Mouse (Mus musculus): ENCODE results near the gene Prr19. TPM values are rescaled to one million over a fixed set of nuclear protein-coding genes. Genes with fewer than 3 reads are reported as not detected.
A peak's percentile ranks its signal among the peaks of the same experiment; 100 is the strongest.

Prr19 gene
- polyA plus RNA-seq, 1 experiment from 2014 or later = 1.4 TPM

DNA sequence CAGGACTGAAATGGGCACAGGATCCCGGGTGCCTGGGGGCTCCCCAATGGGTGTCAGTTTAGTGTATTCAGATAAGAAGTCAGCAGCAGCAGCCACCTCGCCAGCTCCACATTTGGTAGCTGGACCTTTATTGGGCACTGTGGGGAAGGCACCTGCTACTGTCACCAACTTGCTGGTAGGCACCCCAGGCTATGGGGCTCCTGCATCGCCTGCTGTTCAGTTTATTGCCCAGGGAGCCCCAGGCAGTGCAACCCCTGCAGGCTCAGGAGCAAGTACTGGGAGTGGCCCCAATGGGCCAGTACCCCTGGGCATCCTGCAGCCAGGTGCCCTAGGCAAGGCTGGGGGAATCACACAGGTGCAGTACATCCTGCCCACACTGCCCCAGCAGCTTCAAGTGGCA, 12.5 kb upstream of the Prr19 start:
- no peak for DNase-seq (ENCODE audit: extremely low spot score, low spot score)
- Histone ChIP-seq H3K4me1 (peaks cover 37% of the 10 kb centered on the region), H3K27me3 (ENCODE audit: poor library complexity, severe bottlenecking) (no peaks in the 10 kb centered on the region), H3K9me3 (peaks cover 12% of the 10 kb centered on the region; the same call in 1 of the 2 replicates), H3K36me3 (replicated peaks) (peaks cover 95% of the 10 kb centered on the region), H3K27ac (no peak overlapping the region), H3K4me3 (no peak overlapping the region)
- 89% methylated on average over 3 of the region's 3 CpGs for WGBS

DNA sequence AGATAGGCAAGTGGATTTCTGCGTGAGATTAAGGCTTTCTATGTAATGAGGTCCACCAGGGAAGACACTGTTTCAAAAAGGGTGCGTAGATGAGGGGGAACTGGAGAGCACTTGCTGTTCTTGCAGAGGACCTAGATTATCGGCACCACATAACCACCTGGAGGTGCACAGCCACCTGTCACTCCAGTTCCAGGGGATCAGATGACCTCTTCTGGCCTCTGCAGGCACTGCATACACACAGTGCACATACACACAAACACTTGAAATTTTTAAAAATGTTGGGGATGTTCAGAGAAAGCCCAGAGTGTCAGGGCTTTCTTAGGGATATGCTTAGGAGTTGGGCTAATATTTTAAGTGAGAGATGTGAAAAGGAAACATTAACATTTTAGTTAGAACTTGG, 11.3 kb upstream of the Prr19 start:
- WGBS = 93% methylated on average over 3 of the region's 3 CpGs
- H3K27ac ChIP-seq = no peak overlapping the region
- DNase-seq (ENCODE audit: extremely low spot score, low spot score) = no peak
- peaks cover 25% of the 10 kb centered on the region for H3K4me1 ChIP-seq
- H3K36me3 ChIP-seq (replicated peaks) = peaks cover 100% of the 10 kb centered on the region
- no peaks in the 10 kb centered on the region for H3K27me3 ChIP-seq (ENCODE audit: poor library complexity, severe bottlenecking)
- peaks cover 12% of the 10 kb centered on the region; the same call in 1 of the 2 replicates for H3K9me3 ChIP-seq
- no peak overlapping the region for H3K4me3 ChIP-seq

DNA sequence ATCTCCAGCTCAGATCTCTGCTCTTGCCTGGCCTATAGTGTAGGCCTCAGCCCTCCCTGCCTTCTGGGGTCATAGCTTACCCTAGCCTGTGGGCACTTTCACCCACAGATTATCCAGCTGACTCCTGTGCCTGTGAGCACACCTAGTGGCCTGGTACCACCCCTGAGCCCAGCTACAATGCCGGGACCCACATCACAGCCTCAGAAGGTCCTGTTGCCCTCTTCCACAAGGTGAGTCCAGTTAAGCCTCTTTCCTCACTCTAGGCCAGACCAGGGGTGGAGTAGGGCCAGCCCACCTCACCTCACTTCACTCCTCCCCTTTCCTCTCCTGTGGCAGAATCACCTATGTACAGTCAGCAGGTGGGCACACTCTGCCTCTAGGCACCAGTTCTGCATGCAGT, 10.7 kb upstream of the Prr19 start:
- H3K9me3 ChIP-seq = peaks cover 12% of the 10 kb centered on the region; the same call in 1 of the 2 replicates
- 0 out of 2 replicates have a peak overlapping the region, but pooled peaks have one; percentile 0 for H3K4me3 ChIP-seq
- peaks cover 20% of the 10 kb centered on the region for H3K4me1 ChIP-seq
- no peaks in the 10 kb centered on the region for H3K27me3 ChIP-seq (ENCODE audit: poor library complexity, severe bottlenecking)
- H3K27ac ChIP-seq = 0 out of 2 replicates have a peak overlapping the region, but pooled peaks have one; percentile 8
- no peak for DNase-seq (ENCODE audit: extremely low spot score, low spot score)
- H3K36me3 ChIP-seq (replicated peaks) = peaks cover 100% of the 10 kb centered on the region
- 100% methylated on average over 1 of the region's 1 CpGs for WGBS

DNA sequence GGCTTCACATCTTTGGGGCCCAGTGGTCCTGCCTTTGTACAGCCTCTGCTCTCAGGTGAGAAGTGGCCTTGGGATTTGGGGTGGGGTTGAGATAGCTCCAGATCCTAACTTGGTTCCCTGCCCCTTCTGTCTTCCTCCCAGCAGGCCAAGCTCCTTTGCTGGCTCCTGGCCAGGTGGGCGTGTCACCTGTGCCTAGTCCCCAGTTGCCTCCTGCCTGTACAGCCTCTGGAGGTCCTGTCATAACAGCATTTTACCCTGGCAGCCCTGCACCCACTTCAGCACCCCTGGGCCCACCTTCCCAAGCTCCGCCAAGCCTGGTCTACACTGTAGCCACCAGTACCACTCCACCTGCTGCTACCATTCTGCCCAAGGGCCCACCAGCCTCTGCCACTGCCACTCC, 10.3 kb upstream of the Prr19 start:
- Histone ChIP-seq H3K27ac (0 out of 2 replicates have a peak overlapping the region, but pooled peaks have one; percentile 8), H3K36me3 (replicated peaks) (peaks cover 100% of the 10 kb centered on the region), H3K4me1 (peaks cover 18% of the 10 kb centered on the region), H3K9me3 (peaks cover 12% of the 10 kb centered on the region; the same call in 1 of the 2 replicates), H3K27me3 (ENCODE audit: poor library complexity, severe bottlenecking) (no peaks in the 10 kb centered on the region), H3K4me3 (0 out of 2 replicates have a peak overlapping the region, but pooled peaks have one; percentile 0)
- no peak for DNase-seq (ENCODE audit: extremely low spot score, low spot score)
- WGBS = 94% methylated on average over 2 of the region's 2 CpGs

DNA sequence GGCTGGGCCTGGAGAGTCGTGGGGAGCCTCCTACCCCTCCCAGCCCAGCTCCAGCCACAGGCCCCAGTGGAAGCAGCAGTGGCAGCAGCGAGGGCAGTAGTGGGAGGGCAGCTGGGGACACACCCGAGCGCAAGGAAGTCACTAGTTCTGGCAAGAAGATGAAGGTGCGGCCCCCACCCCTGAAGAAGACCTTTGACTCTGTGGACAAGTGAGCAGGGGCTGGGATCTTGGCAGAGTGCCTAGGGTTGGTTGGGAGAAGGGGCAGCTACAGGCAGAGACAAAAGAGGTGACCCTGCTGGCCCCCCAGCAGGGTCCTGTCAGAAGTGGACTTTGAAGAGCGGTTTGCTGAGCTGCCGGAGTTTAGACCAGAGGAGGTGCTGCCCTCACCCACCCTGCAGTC, 9.1 kb upstream of the Prr19 start:
- Histone ChIP-seq H3K27me3 (ENCODE audit: poor library complexity, severe bottlenecking) (no peaks in the 10 kb centered on the region), H3K9me3 (peaks cover 12% of the 10 kb centered on the region; the same call in 1 of the 2 replicates), H3K4me1 (peaks cover 30% of the 10 kb centered on the region), H3K36me3 (replicated peaks) (peaks cover 92% of the 10 kb centered on the region), H3K27ac (0 out of 2 replicates have a peak overlapping the region, but pooled peaks have one; percentile 1), H3K4me3 (no peak overlapping the region)
- DNase-seq (ENCODE audit: extremely low spot score, low spot score) = no peak
- WGBS = 86% methylated on average over 7 of the region's 7 CpGs

DNA sequence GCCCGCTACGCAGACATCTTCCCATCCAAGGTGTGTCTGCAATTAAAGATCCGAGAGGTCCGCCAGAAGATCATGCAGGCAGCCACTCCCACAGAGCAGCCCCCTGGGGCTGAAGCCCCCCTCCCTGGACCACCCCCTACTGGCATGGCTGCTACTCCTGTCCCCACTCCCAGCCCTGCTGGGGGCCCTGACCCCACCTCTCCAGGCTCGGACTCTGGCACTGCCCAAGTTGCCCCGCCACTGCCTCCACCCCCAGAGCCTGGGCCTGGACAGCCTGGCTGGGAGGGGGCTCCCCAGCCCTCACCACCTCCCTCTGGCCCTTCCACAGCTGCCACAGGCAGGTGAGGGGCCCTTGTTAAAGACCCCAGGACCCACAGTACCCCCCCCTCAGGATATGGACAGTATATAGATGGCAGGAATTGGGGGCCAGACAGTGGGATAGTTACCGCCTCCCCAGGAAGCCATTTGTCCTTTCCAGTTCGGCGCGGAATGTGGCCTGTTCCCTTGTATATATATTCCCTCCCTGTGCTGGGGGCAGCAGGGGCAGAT, 7.9 kb upstream of the Prr19 start:
- WGBS = 86% methylated on average over 10 of the region's 10 CpGs
- no peak overlapping the region for H3K4me3 ChIP-seq
- H3K27ac ChIP-seq = no peak overlapping the region
- peaks cover 12% of the 10 kb centered on the region; the same call in 1 of the 2 replicates for H3K9me3 ChIP-seq
- no peak for DNase-seq (ENCODE audit: extremely low spot score, low spot score)
- no peaks in the 10 kb centered on the region for H3K27me3 ChIP-seq (ENCODE audit: poor library complexity, severe bottlenecking)
- H3K4me1 ChIP-seq = peaks cover 38% of the 10 kb centered on the region
- peaks cover 81% of the 10 kb centered on the region for H3K36me3 ChIP-seq (replicated peaks)

DNA sequence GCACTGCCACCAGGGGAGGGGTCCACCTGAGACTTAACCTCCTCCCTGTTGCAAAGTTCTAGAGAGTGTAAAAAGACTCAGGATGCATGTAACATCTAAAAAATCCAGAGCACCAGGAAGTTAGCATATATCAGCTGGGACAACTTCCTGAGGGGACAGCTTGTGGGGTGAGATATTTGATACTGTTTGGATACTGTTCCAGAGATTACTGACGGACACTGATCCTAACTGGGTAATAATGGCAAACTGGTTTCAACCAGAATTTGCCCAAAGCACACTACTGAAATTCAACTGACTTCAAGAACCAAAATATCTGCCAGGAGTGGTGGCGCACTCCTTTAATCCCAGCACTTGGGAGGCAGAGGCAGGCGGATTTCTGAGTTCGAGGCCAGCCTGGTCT, 6.7 kb upstream of the Prr19 start:
- Histone ChIP-seq H3K27ac (no peak overlapping the region), H3K36me3 (replicated peaks) (peaks cover 68% of the 10 kb centered on the region), H3K9me3 (peaks cover 5% of the 10 kb centered on the region; the same call in 1 of the 2 replicates), H3K4me3 (no peak overlapping the region), H3K4me1 (peaks cover 43% of the 10 kb centered on the region), H3K27me3 (ENCODE audit: poor library complexity, severe bottlenecking) (no peaks in the 10 kb centered on the region)
- WGBS = 93% methylated on average over 4 of the region's 4 CpGs
- DNase-seq (ENCODE audit: extremely low spot score, low spot score) = no peak

DNA sequence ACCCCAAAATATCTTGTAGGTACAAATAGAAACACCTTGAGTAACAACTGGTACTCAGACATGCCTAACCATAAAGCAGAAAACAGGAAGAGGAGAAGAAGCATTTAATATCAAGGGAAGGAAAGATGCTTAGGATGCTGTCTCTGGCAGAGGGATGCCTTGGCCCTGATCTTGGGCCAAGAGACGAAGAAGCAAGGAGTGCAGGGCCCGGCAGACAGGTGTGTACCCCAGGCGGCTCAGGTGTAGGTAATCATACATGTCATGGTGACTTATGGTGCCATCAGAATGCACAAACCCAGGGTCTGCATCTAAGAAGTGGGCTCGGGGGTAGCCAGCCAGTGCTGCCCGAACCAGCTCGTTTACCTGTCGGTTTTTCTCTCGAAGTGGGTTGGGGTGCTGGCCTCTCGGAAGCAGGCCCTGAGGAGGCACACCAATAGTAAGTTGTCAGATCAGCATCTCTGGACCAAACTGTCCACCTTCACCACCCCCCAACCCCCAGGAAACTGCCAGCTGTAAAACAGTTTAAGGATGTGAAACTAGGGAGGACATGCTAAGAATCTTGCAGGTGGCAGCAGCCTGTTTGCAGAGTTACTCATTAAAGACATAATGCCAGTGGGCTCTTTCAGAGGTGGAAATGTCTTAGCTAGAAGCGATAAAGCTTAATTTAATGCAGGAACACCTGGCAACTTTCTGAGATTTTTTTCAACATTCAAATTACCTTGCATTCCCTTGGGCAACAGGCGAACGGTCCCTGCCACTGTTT, 6.1 kb upstream of the Prr19 start:
- no peak for DNase-seq (ENCODE audit: extremely low spot score, low spot score)
- H3K9me3 ChIP-seq = no peaks in the 10 kb centered on the region
- H3K27ac ChIP-seq = no peak overlapping the region
- no peaks in the 10 kb centered on the region for H3K27me3 ChIP-seq (ENCODE audit: poor library complexity, severe bottlenecking)
- peaks cover 43% of the 10 kb centered on the region for H3K4me1 ChIP-seq
- no peak overlapping the region; the same call in 1 of the 2 replicates for H3K4me3 ChIP-seq
- WGBS = 91% methylated on average over 12 of the region's 12 CpGs
- H3K36me3 ChIP-seq (replicated peaks) = peaks cover 62% of the 10 kb centered on the region

DNA sequence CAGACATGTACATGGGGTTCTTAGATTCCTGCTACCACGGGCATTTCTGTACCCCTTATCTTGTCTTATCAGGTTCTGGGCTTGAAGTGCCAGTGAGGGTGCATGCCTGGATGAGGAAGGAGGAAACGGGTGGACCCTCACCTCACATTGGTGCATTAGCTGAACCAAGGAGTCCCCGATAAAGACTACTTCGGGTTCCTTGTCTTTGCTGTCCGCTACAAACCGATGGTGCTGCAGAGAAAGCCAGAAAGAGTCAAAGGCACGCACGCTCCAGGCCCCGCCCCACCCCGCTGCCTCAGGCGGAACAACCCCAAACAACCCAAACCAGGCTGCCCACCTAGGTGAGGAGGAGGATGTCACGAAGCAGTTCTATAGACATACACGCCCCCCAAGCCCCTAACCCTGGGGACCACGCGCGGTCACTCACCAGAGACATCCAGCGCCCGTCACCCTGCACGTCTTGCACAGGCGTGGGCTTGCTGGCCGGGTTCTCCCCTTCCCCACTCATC, 4.2 kb upstream of the Prr19 start:
- Histone ChIP-seq H3K4me3 (peak overlapping the region; percentile 96), H3K9me3 (0 out of 2 replicates have a peak, but pooled peaks cover 4% of the 10 kb centered on the region), H3K4me1 (peaks cover 40% of the 10 kb centered on the region), H3K27ac (peak overlapping the region; percentile 95), H3K36me3 (replicated peaks) (peaks cover 43% of the 10 kb centered on the region), H3K27me3 (ENCODE audit: poor library complexity, severe bottlenecking) (no peaks in the 10 kb centered on the region)
- whole genome bisulfite sequencing = 1% methylated on average over 21 of the region's 21 CpGs
- DNase-seq (ENCODE audit: extremely low spot score, low spot score) = peak; percentile 52

DNA sequence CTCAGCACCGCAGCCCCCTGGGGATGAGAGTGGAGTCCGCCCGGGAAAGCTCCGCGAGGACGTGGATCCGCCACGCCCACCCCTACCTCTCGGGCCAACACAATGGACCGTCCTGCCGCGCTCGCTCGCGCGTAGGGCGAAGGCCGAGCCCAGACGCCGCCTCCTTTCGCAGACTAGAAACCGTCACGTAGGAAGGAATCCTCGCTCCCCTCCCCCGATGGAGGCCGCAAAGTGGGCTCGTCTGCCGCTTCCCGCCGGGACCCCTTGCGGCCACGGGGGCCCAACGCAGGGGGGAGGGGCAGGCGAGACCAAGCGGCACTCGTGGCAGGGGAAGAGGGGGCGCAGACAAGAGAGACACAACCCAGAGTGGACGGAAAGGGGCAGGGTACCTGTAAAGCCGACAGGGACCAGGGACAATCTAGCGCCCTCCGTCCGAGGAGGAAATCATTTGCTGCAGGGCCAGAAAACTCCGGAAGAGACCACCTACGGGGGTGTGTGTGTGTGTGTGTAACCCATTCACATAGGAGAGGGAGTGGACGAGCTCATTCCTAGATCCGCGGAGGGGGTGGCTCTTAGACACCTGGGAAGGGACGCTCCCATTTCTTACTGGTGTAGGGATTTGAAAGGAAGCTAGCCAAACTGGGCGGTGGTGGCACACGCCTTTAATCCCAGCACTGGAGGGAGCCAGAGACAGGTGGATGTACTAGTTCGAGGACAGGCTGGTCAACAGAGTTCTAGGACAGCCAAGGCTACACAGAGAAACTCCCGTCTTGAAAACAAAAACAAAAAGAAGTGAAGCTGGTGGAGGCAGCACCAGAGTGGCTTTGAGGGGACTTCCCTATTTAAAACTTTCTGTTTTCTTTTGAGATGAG, 3.5 kb upstream of the Prr19 start, which contains the start of gene Pafah1b3:
Gene Pafah1b3, minus strand, starts transcription at position 533 of the 872 bp plus-strand sequence.
- Histone ChIP-seq H3K27ac (peak within 1 kb of the TSS; percentile 95), H3K4me1 (peaks cover 37% of the 10 kb centered on the region), H3K9me3 (0 out of 2 replicates have a peak, but pooled peaks cover 4% of the 10 kb centered on the region), H3K36me3 (replicated peaks) (peaks cover 36% of the 10 kb centered on the region), H3K4me3 (peak within 1 kb of the TSS; percentile 96), H3K27me3 (ENCODE audit: poor library complexity, severe bottlenecking) (peaks cover 4% of the 10 kb centered on the region; the same call in 1 of the 2 replicates)
- WGBS = under 1% methylated on average over 52 of the region's 52 CpGs
- DNase-seq (ENCODE audit: extremely low spot score, low spot score) = peak; percentile 91

DNA sequence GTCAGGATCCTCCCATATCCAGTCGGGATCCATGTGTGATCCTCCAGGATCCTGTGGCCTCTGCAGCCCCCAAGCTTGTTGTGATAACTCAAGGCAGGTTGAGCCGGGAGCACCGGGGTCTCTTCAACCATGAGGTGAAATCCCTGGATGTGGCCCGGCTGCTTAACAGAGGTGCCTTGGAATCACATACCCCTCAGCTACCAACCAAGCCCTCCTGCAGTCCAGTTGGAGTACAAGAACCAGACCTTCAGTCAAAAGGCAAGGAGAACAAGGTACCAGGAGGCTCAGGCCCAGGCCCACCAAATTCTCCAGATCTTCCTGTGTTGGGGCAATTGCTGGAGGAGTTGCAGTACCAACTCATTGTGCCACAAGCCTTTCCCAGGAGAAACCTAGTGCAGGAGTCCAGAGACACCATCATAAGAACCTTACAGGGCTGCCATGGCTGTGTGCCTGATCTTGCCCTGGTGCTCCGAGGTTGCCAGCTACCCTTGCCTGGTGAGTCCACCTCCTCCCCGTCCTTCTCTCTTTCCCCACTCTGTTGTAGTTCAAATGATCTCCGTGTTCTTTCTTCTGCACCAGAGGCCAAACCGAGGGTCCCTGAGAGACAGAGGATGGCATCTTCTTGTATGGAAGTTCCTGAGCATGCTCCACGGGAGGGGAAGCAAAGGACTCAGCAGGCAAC, 1.9 kb downstream of the Prr19 start:
- H3K4me3 ChIP-seq = no peak overlapping the region
- DNase-seq (ENCODE audit: extremely low spot score, low spot score) = no peak
- H3K36me3 ChIP-seq (replicated peaks) = no peaks in the 10 kb centered on the region
- no peak overlapping the region for H3K27ac ChIP-seq
- peaks cover 47% of the 10 kb centered on the region for H3K27me3 ChIP-seq (ENCODE audit: poor library complexity, severe bottlenecking)
- WGBS = 79% methylated on average over 9 of the region's 9 CpGs
- peaks cover 35% of the 10 kb centered on the region for H3K4me1 ChIP-seq
- 0 out of 2 replicates have a peak, but pooled peaks cover 4% of the 10 kb centered on the region for H3K9me3 ChIP-seq

DNA sequence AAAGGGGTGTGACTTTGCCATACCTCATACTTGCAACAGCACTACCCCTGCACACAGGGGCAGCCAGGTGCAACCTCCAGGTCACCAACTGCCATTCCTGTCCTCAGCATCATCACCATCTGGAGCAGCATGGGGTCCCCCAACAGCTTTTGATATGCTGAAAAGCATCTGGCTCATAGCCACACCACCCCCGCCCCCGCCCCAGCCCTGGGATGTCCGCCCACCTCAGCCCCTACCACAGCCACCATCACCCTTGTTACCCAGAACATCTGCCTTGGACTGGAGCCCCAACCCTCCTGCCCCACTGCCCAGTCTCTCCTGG, 2.4 kb downstream of the Prr19 start:
- Histone ChIP-seq H3K36me3 (replicated peaks) (no peaks in the 10 kb centered on the region), H3K9me3 (0 out of 2 replicates have a peak, but pooled peaks cover 4% of the 10 kb centered on the region), H3K27ac (no peak overlapping the region), H3K27me3 (ENCODE audit: poor library complexity, severe bottlenecking) (peaks cover 52% of the 10 kb centered on the region), H3K4me1 (peaks cover 30% of the 10 kb centered on the region), H3K4me3 (no peak overlapping the region)
- DNase-seq (ENCODE audit: extremely low spot score, low spot score) = no peak
- WGBS = 93% methylated on average over 3 of the region's 3 CpGs
